Mouse (Mus musculus) kidney, adult 2 months (tissue): ENCODE results near the gene Snx13.

Experiments
- CTCF ChIP-seq: fragments of 200-500 bp; conservative IDR thresholded peaks from 2 replicates; pipeline ENCODE4 v1.5.1; 2011; ENCODE audit warnings: low read depth, mild to moderate bottlenecking, control low read depth, low read length, moderate library complexity, mixed read lengths; ENCODE audit not compliant: insufficient read depth, insufficient read length
- POLR2A ChIP-seq: fragments of 200-500 bp; IDR thresholded peaks from one replicate; pipeline ENCODE4 v1.6.1; 2011; ENCODE audit warnings: low read depth, low read length, control low read depth

DNA sequence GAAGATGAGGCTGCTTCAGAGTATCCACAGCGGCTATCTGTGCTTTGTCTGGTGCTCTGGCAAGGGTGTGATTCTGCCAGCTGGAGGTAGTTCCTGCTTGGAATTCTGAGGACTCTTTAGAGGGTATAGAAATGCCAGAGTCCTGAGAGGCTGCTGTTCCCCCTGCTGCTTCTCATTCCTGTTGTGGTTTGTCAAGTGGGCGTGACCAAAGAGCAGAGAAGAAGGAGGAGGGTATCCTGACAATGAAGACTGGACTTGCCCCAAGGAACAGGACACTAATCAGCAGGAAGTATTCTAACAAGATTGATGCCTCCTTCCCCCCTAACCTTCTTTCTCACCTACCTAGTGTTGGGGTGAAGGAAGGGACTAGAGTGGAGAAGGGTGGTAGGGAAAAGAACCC is 33.0 kb upstream of the Snx13 start:
- TF ChIP-seq POLR2A (no peak), CTCF (no peak)
